Mouse (Mus musculus) granulocyte monocyte progenitor cell, adult 5-6 weeks (primary cell): ENCODE measurements around the gene Pacsin1. TPM values are rescaled to one million over a fixed set of nuclear protein-coding genes. Genes with fewer than 3 reads are reported as not detected.
A peak's percentile ranks its signal among the peaks of the same experiment; 100 is the strongest.

Source experiments
- ATAC-seq: replicated peaks from 2 replicates; pipeline ENCODE4 v1.8.0; 2016; ENCODE audit warnings: mild to moderate bottlenecking, moderate TSS enrichment, inconsistent platforms; ENCODE audit not compliant: poor library complexity, severe bottlenecking
- total RNA-seq, 2 experiments: library from RNA; stranded (forward) in 1 of 2; stranded (reverse) in 1 of 2; fragments of 200-712, 200-1000 nt in 1 of 2; fragments of >200 nt in 1 of 2; fragmentation: Nextera tagmentation in 1 of 2; gene quantifications; 2 replicates each; pipeline ENCODE4 v1.2.3; 2014 to 2017

Gene Pacsin1
- total RNA-seq, 2 experiments from 2014 or later = not detected

DNA sequence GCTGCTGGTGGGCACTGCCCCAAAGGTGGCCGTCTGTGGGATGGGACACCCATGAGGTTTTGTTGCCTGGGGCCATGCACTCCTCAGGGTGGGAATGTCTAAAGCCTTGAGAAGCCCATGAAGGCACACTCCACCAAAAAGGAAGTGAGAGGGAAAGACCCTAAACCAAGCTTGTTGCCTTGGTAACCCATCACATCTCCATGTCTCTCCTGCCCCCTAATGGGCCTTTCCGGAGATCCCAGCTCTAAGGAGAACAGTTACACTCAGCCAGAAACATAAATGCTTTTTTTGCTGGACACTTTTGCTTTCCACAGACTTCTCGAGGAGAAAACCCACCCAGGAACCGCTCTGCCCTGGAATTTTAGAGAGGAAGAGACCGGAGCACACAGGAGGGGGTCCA is 62.9 kb downstream of the Pacsin1 start:
- no peak for ATAC-seq

DNA sequence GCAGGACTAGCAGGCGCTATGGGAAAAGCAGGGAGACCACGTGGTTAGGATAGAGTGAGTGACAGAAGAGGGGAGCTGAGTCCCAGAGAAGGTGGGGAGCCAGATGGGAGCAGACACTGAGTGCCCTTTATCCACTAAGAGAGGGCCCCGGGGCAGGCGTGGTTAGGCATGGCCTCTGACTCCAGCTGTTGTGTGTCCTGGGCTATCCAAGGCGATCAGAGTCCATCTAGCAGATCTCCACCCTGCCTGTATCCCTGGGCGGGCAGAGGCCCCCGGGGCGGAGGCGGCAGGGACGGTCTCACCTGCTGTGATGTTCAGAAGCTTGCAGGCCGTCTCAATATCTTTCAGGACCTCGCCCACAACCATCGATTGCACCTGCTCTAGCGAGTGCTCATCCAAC is 64.4 kb downstream of the Pacsin1 start:
- ATAC-seq = no peak

DNA sequence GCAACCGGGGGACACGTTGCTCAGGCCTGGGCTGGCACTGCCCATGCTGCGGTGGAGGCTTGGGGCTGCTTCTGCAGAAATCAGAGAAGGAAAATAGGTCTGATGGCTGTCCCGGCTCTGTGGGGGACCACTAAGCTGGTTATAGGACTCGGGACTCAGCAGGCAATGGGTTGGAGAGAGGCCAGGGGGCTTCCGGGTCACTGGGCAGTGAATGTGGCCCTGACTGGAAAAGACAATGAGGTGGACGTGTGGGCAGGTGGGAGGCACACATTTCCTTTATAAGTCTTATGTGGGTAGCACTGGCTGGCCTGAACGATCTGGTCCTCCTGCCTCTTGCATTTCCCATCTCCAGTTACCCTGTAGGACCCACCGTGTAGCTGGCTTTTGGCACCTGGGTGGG is 65.0 kb downstream of the Pacsin1 start:
- ATAC-seq = no peak

DNA sequence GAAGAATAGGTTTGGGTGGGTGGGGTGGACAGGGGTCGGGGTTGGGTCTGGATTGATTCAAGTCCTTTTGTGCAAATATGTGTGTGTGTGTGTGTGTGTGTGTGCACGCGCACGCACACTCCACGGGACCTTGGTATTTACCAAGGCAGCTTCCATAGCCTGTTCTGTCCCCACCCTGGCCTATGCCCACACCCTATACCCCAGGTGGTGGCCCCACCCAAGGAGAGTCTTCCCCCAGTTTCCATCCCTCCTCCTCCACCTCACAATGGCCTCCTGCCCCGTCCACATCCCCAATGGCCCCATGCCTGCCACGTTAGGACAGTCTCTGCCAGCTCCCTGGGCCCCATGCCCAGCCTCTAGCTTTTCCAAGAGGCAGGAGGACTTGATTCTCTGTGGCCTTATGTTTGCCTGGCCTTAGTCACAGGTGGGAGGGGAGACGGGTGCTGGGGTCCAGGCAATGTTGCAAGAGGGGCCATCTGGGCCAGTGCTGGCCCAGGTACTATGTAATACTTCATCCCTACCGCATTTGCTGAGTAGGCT is 65.9 kb downstream of the Pacsin1 start:
- no peak for ATAC-seq

DNA sequence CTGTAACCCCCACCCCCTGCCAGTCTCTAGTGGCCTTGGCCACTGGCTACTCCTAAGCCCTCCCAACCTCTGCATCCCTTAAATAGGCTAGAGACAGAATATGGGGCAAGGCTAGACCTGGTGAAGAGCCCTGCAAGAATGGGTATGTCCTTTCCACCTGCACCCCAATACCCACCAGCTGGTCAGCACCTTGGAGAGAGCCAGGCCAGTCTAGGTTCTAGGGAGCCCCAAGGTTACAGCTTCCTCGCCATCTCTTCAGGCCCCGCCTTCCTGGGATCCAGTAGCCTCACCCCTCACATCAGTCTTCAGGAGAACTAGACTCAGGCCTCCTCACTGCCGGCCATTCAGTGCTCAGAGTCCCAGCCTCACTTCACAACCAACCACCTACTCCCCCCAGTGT is 69.0 kb downstream of the Pacsin1 start:
- ATAC-seq = peak; percentile 69

DNA sequence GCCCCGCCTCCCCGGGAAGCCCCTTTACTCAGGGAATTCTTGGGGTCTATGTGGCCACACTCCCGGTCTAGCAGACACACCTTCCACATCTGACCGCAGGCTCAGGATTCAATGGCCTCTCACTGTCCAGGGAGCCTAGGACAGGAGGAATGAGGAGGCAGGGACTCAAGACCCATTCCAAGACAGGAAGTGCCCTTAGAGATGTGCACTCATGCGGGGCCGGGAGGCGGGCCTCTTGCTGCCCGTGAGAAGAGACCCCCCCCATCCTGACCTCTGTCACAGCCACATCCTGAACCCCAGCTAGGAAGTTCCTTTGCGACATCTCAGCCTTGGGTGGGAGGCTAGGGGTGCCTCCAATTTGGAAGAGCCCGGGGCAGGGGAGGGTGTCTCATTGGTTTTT is 69.7 kb downstream of the Pacsin1 start:
- ATAC-seq = no peak; the same call in 1 of the 2 replicates

DNA sequence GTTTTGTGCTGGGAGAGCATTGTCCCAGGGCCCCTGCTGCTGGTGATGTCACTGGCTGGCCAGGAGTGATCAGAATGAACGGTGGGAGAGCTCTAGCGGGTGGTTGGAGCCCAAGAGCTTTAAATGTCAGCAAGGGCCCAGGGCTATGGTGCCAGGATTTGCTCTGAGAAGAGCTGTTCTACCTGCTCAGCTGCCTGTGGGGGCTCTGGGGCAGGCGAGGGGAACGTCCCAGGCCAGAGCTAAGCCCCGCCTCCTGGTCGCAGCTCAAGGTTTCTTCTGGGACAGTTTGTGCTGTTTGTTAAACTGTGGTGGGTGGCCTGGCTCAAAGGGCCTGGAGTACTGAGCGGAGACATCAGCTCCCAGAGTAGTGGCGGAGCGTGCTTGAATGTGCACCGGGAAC is 70.1 kb downstream of the Pacsin1 start:
- no peak for ATAC-seq

DNA sequence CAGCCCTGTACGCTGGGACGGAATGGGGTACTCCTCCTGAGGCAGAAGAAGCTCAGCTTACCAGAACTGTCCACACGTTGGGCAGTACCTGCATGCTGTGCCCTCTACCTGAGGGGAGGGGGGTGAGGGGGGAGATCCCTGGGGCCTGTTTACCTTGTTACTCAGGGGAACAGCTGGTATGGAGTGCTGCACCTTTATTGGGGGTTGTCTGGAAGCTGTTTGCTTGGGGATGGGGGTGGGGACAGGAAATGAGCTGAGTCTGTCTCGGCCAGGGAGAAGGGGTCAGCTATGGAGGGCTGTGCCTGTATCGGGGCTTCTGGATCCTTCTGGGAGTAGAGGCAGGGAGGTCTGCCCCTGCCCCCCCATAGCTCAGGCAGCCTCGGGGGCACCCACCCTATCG is 71.2 kb downstream of the Pacsin1 start:
- ATAC-seq = no peak

DNA sequence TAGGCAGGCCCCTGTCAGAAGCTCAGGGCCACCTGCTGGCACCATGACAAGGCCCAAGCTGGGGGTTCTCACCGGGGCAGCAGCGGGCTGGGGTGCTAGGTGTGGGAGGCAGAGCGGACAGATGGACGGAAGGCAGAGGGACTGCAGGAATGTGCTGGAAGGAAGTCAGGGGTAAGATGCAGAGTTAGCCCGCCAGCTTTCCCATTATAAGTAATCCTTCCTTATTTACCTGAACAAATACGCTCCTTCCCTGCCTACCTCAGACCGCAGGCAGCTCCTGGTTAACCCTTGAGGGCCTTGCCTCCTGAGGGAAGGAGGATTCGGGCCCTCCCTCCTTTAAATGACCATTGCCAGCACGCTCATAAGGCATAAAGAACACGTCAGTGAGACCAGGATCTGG is 73.5 kb downstream of the Pacsin1 start, which contains the start of gene Spdef:
TSS of gene Spdef (minus strand) at position 186 of the 400 bp plus-strand sequence.
- ATAC-seq = no peak

DNA sequence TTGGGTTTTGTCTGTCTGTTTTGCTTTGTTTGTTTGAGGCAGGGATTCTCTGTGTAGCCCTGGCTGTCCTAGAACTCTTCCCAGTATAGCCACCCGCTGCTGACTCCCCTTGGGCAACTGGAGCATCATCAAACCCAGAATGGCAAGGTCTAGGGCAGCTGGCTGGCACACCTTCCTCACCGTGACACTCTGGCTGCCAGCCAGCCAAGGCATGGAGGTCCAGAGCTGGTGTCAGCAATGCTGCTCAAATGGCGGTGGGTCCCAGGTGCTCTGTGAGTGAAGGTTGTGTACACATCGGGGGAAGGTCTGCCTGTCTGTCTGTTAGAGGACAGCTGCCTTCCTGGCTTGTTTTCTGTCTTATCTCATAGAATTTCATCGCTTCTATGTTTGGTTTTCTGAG is 76.8 kb downstream of the Pacsin1 start:
- ATAC-seq = no peak

DNA sequence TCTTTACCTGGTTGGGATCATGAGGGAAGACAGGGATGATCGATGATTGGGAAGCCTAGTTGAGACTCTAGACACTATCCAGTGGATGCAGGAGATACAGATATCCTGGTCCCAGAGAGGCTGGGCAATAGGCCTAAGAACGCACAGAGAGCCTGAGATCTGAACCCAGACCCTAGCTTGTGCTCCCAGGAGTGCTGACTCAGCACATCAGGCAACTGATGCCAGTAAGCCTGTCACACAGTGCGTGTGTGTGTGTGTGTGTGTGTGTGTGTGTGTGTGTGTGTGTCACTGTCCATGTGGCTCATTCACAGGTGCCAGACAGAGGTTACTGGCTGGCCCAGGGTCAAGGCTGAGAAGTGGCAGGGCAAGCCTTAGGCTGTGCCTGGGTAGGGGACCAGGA is 77.4 kb downstream of the Pacsin1 start:
- no peak for ATAC-seq

DNA sequence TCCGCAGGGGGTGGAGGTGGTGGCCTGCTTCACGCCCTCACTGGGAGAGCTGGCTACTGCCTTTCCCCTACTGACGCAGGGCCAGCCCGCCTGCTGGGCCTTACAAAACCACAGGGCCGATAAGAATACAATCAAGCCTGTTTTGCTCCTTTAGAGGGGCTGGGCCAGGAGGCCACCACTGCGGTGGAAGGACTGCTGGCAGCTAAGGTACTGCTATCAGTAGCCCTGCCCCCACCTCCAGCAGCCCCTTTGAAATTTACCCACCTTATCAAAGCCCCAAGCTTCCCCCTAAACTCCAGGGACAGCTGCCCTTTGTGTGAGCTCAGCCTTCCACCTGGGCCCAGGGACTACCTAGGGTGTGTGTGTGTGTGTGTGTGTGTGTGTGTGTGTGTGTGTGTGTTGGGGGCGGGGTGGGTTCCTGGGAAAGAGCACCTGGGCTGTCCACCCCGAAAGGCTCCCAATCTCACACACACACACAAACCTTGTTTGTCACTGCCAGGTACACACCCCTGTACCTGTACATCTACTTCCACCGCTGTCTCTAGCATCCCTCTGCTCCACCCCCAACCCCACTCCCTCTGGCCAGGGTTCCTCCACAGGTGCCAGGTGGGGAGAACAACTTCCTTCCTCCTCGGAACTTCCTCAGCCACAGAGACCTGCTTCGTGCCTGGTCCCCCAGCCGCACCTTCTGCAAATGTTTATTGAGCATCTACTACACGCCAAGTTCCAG is 79.2 kb downstream of the Pacsin1 start:
- no peak for ATAC-seq

DNA sequence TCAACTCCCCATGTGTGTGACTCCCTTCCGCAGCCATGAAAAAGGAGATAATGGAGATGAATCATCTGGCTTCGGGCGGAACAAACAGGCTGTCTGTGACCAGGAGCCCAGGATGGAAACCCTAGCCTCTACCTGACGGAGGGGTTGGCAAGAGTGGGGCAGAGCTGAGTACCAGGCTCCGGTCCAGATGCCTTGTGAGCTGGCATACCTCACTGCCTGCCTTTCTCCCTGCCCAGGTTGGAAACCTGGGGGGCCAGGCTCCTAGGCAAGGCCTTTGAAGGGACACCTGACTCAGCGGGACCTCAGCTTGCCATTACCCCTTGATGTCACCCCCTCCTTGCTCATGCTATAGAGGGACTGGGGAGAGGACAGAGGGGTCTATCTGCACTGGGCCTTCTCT is 85.7 kb downstream of the Pacsin1 start:
- ATAC-seq = no peak

DNA sequence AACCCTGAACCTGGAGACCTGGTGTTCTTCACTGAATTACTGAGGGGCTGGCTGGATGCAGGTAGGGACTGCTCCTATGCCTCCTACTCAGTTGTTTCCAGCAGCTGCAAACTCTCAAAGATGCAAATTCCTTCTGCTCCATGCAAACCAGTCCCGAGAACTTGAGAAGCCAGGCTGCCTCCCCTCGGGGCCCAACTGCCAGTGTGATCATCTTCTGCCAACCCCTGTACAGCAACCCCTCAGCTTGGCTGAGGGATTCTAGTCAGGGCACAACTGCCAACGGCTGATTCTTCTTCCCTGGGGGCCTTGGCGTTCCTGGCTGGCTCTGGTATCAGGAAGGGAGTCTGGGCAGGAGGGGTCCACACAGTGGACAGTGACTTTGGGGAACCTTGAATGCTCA is 91.1 kb downstream of the Pacsin1 start:
- ATAC-seq = no peak

DNA sequence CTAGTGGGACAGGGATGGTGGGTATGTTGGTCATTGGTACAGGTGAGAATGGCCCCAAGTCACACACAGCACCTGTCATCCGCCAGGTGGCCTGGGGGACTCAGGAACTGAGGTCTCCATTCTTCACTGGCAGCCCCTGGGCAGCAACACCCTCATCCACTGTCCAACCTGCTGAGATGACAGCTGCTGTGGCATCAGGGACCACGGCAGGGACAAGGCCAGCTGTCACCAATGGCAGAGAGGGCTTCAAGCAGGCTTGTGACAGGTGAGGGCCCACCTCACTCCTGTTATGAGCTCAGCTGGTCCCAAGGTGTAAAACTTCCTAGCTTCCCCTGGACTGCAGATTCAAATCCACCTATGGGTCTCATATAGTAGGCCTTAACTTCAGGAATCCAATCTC is 92.8 kb downstream of the Pacsin1 start:
- ATAC-seq = no peak

DNA sequence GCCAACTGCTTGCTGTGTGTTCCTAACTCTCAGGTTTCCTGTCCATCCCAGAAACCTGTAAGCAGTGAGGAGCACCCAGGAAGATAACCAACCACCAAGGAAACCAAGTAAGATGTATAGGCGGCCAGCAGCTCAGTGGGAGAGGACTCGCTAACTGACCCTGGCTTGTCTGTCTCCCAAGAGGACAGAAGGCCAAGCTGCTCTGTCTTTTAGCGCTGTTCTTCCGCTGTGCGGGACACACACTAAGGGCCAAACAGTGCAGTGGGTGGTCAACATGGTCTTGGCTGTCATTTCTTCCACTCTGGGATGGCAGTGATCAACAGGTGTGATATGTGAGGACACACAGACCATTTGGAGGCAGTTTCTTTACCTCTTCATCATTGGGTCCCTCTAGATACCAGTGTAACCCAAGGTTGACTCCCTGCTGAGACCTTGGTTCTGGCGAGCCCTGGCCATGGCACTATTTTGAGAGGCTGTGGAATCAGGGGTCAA is 95.2 kb downstream of the Pacsin1 start:
- ATAC-seq = no peak

DNA sequence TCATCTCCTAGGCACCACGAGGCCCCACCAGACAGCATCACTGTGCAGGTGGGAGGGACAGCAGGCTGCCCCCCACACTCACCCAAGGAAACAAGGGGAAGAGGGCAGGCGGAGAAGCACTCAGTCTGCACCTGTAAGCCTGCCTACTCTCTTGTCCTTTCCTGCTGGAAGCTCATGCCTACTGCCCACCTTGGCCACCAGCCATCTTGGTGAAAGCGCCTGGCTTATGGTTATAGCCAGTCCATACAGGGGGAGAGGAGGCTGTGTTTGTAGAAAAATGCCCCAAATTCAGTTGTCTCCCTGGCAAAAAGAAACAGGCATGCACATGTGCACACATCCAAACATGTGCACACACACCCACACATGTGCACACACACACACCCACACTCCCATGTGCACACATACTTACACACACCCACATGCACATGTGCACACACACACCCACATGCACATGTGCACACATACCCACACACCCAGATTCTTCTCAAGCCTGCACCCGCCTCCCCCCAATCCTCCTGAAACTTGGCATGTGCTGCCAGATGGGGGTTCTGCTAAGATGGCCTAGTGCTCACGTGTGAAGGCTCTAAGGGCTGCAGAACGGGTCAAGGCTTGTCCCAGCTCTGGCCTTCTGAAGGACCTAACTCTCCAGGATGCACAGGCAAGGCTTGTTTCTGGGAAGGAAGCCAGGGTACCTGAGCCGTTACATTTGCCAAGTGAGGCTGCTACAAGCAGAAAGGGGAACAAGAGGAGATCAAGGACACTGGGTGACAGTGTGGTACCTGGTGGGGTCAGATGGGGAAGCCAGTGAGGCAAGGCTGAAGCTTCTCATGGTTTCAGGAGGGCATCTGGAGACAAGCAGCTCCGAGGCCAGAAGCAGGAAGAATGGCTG is 96.2 kb downstream of the Pacsin1 start:
- no peak for ATAC-seq

DNA sequence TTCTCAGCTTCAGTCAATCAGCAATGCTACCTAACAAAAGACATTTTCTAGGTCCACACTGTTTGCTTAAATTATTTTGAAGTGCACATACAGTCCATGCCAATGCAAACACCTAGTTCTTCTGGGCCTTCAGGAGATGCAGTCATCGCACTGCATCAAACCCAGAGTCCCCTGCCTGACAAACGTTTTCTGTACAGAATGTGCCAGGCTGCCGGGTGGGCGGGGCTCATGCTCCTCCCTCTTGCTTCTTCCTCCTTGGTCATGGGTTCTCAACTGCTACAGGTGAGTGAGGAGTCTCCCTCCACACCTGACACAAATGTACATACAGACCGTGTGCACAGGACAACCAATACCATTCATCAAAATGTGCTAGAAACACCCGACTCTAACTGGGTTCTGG is 104.9 kb downstream of the Pacsin1 start:
- no peak for ATAC-seq
